Mouse (Mus musculus) skeletal muscle tissue, adult 2 months (tissue): ENCODE data around the gene Igsf9b.
A peak's percentile ranks its signal among the peaks of the same experiment; 100 is the strongest.

Source experiments
- DNase-seq: peaks from one replicate; pipeline ENCODE4 v3.0.0-alpha.2; 2012; ENCODE audit warnings: low read depth, low spot score

The Igsf9b gene

GRCm38 (mm10) chr9:27298411-27299285 is at the start of gene Igsf9b:
Gene Igsf9b (plus strand): TSS chr9:27299204.
- DNase-seq, result peak; percentile 73

- DNase-seq, result no peak
Measured at GRCm38 (mm10) chr9:27252034-27252714, 46.8 kb upstream of the Igsf9b start.

GRCm38 (mm10) chr9:27256454-27256853 is 42.5 kb upstream of the Igsf9b start:
- DNase-seq, result no peak

GRCm38 (mm10) chr9:27260378-27260947 is 38.5 kb upstream of the Igsf9b start:
- DNase-seq, result no peak

- DNase-seq, result no peak
Measured at GRCm38 (mm10) chr9:27261905-27262304, 37.1 kb upstream of the Igsf9b start.

GRCm38 (mm10) chr9:27265009-27265408 is 34.0 kb upstream of the Igsf9b start:
- no peak for DNase-seq

- DNase-seq, result no peak
Measured at GRCm38 (mm10) chr9:27267878-27268277, 31.1 kb upstream of the Igsf9b start.

- DNase-seq, result no peak
Measured at GRCm38 (mm10) chr9:27268493-27268892, 30.5 kb upstream of the Igsf9b start.

- no peak for DNase-seq
Measured at GRCm38 (mm10) chr9:27269322-27269721, 29.7 kb upstream of the Igsf9b start.

- no peak for DNase-seq
Measured at GRCm38 (mm10) chr9:27269904-27270303, 29.1 kb upstream of the Igsf9b start.

GRCm38 (mm10) chr9:27271899-27272298 is 27.1 kb upstream of the Igsf9b start:
- no peak for DNase-seq

- no peak for DNase-seq
Measured at GRCm38 (mm10) chr9:27272858-27273257, 26.1 kb upstream of the Igsf9b start.

GRCm38 (mm10) chr9:27276282-27276839 is 22.6 kb upstream of the Igsf9b start:
- no peak for DNase-seq

GRCm38 (mm10) chr9:27277401-27278087 is 21.5 kb upstream of the Igsf9b start:
- no peak for DNase-seq

- DNase-seq, result no peak
Measured at GRCm38 (mm10) chr9:27279041-27279440, 20.0 kb upstream of the Igsf9b start.

- no peak for DNase-seq
Measured at GRCm38 (mm10) chr9:27280976-27281375, 18.0 kb upstream of the Igsf9b start.

- no peak for DNase-seq
Measured at GRCm38 (mm10) chr9:27285719-27286249, 13.2 kb upstream of the Igsf9b start.

GRCm38 (mm10) chr9:27286296-27286695 is 12.7 kb upstream of the Igsf9b start:
- DNase-seq, result no peak

- DNase-seq, result no peak
Measured at GRCm38 (mm10) chr9:27286859-27287258, 12.1 kb upstream of the Igsf9b start.

GRCm38 (mm10) chr9:27287419-27287818 is 11.6 kb upstream of the Igsf9b start:
- peak; percentile 6 for DNase-seq

- no peak for DNase-seq
Measured at GRCm38 (mm10) chr9:27288442-27288841, 10.6 kb upstream of the Igsf9b start.
